Mouse (Mus musculus) kidney, adult 18-20 months (tissue): ENCODE data around the gene Ncoa5.

ENCODE experiments used
- DNase-seq: peaks from one replicate; pipeline ENCODE4 v3.0.0; 2021

The Ncoa5 gene

DNA sequence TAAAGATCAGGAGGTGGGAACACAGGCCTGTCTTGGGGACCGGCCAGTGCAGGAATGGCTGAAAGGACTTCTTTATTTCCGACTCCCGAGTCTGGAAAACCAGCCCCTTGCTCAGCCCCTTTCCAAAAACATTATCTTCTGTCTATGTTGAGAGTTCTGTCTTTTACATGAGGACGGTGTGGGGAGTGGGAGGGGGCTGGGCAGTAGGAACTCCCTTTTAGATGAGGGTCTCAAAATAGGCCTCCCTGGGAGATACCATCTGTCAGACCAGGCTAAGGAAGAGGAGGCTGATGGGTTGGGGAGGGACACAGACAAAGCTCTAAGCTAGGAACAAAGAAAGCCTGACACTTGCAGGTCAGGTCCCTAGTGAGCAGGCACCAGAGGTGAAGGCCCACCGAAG lies 14.4 kb upstream of the Ncoa5 start:
- no peak for DNase-seq

DNA sequence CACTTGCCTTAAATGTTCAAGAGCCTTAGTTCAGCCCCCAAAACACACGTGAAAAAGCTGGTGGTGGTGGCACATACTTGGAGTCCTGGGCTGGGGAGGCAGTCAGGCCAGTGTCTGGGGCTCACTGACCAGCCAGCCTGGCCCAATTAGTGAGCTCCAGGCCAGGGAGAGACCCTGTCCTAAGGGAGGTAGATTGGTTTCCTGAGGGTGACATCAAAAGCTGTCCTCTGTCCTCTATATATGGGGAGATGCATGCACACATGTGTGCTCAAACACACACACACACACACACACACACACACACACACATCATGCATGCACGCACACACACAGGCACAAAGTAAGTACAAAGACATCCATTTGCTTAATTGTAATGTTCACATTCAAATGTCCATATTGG lies 9.1 kb upstream of the Ncoa5 start:
- no peak for DNase-seq

DNA sequence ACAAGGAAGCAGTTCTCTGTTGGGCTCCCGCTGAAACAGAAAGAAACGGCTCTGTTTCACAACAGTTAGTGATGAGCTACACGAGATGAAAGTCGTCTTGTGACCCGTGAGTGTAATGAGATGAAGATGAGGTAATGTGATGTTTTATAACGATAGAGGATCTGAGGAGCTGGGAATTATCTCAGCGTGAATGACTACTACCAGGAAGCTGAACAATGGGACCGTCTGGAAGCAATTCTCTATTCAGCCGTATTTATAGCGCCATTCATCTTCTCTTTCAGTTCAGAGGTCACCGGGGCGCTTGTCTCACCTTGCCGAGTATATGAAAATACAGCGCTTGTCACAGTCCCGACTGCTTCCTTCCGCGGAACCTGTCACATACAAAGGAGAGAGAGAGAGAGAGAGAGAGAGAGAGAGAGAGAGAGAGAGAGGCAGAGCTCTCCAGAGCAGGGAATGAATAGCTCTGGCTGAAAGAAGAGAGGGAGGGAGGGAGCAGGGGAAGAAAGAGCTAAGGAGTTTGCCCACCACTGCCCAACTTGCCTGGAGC lies 8.5 kb upstream of the Ncoa5 start:
- DNase-seq = no peak

DNA sequence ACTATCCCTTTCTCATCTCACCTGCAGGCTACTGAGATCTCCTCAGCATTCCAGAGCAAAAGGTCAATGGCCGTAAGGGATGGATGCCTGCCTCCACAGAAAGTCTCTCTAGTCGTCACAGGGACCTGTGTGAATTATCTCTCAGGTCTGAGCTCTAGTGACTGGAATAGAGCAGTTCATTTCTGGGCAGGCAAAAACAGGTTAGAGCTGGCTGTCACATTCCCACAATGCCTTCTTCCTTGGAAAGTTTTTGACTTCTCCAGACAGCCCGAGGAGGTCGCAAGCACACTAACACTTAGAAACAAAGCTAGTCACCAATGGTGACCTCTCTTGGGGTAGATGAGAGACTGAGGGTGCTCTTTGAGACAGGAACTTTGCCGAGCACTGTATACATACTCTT lies 7.5 kb upstream of the Ncoa5 start:
- no peak for DNase-seq

DNA sequence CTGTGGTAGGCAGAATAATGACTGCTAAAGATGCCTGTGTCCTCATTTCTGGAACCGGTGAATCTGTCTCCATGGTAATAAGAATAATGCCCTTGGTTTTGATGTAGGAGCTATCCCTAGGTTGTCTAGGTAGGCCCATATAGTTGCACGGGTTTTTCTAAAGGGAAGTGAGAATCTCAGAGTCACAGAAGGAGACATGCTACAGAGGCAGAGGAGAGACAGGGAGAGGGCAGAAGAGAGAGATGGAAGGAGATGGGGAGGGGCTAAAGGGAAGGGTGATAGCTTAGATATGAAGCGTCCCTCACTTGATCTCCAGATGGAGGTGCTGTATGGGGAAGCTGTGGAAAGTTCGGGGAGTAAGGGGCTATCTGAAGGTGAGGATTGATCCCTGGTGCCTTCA lies 2.7 kb upstream of the Ncoa5 start:
- no peak for DNase-seq

DNA sequence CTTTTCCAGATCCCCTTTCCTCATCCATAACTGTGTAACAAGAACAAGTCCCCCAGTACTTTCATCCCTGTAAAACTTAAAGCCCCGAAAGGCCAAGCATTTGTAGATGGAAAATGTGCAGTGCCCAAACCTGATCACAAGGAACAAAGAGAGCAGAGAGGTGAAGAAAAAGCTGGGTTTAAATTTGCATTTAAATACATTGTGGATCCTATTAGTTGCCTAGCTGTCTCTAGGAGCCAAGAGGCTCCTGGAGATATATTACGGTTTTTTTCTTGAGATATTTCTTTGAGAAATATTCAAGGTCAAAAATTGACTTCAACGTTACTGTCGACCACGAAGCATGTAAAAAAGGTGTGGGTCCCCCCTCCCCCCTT lies 378 bp upstream of the Ncoa5 start:
- no peak for DNase-seq

DNA sequence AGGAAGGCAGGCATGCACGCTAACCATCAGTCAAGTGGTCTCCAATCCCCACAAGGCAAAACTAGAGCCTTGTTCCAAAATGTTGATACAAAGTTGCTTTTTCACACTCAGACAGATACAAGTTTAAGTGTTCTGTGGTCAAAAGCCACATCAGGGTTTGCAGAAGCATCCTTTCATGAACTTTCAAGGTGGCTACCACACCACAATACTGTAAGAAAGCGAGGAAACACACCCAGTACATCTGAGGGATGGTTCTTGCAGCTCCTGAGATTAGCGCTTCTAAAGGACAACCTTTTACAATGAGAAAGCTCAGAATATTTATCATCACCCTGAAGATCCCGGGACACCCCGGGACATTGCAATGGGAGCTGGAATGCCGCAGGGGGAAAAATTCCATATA lies 1.4 kb downstream of the Ncoa5 start:
- no peak for DNase-seq

DNA sequence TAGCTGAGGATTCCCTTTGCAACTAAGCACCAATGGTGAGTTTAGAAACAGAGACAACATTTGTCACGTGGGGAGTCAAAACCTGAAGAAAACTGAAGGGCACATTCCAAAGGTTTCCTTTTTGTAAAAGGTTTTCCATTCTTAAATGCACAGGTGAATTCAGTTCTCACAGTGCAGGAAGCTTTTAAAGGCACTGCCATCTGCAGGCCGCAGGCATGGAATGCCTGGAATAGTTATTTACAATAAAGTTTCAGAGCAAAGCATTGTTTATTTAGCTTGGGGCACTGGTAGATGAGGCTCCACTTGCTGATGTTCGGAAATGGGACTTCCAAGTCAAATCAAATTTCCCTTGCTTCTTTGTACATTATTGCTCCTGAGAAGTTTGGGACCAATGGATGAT lies 2.1 kb downstream of the Ncoa5 start:
- peak; percentile 13 for DNase-seq

DNA sequence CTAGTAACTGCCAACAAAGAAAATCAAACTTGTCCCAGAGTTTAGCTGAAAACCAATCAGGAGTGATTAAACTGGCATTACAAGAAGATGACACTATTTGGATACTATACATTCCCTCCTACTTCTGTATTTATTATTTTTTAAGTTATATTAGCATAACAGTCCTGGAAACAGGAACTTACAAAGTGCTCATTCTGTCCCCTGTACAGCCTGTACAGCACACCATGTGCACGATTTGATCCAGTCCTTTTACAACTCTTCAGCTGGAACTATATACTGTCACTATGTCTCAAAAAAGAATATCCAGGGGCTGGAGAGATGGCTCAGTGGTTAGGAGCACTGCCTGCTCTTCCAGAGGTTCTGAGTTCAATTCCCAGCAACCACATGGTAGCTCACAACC lies 7.5 kb downstream of the Ncoa5 start:
- no peak for DNase-seq

DNA sequence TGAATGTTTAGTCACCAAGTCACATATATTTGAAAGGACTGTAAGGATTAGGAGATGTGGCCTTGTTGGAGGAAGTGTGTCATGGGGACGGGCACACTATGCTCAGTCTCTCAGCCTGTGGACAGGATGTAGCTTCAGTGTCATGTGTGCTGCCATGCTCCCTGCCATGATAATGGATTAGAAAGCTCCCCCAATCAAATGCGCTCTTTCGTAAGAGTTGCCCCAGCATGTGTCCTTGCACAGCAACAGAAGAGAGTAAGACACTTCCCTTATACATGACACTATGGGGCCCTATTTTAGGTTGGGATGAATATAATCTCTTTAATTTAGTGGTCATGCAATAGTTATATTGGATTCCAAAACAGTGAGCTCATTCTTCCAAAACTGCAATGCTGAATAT lies 14.2 kb downstream of the Ncoa5 start:
- no peak for DNase-seq

DNA sequence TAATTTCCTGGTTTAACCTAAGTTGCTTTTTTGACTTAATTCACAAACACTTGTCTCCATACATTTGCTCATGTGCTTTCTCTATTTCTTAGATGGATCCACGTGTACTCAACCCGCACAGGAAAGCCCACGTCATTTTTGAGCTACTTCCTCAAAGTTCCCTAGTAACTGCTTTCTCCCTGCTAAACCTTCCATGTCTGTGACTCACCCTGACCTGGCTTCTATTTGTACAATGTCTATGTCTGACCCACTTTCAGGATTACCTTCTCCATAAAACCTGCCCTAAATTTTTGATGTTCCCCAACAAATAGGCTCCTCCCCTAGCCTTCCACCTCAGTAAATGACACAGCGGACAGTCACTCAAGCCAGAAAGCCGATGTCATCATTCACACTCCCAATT lies 19.7 kb downstream of the Ncoa5 start:
- no peak for DNase-seq

DNA sequence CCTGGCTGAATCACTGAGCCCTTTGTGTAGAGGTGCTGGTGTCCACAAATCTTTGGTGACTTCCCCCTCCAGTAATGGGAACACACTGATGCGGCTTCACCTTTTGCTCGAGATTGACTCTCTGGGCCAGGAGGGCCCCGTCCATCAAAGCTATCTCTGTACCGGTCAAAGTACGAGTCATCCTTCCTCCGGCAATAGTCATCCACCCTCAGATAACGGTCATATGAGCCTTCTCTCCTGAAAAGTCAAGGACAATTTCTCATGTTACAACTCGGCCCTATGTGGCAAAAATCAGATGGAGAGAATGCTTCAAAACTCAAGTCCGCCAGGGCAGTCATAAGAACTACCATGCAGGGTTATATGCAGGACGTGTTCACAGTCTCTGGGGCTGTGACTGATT lies 24.3 kb downstream of the Ncoa5 start:
- DNase-seq = no peak

DNA sequence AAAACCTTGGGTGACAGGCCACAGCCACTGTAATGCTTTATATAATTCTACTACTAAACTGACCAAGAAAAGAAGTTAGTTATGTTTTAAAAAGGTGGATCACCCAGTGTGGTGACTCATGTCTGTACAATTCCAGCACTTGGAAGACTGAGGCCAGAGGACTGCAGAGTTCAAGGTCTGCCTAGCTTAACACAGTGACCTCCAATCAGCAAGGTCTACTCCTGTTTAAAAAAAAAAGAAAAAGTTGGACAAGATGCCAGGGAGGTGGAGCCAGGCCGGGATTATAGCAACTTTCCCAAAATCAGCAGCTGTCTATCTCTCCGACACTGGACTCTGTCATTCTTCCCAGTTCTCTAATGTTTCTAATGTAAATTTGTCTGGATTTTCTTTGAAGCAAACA lies 25.1 kb downstream of the Ncoa5 start:
- DNase-seq = no peak

DNA sequence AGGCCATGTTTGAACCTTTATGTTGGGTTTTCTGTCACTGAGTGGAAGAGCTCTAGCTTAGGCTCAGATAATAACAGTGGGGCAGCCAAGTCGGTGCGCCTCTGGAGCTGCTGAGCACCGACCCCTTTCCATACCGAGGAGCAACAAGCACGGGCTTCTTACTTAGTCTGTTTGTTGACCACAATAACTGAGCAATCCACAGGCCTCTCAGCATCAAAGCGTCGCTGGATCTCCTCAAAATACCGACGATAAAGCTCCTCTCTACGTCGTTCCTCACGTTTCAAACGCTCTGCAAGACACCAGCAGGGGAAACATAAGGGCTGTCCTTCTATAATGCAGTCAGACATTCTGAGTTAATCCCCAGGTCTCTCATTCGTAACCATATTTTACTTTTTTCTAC lies 25.5 kb downstream of the Ncoa5 start:
- no peak for DNase-seq

DNA sequence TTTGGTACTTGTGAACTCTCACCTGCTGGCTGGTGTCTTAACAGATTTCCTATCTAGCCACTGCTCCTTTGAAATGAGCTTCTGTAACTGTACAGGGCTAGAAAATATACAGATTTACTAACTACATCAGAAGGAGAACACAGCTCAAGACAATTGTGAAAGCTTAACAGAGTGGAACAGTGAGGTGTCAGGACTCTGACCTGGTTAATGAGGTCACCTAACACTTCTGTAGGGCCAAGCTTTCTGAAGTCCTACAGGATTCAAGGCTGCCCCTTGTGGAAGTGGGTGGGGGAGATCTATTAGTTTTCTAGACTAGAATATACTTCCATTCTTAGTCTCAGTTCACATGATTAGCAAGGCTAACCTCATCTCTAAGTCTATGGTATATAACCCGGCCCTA lies 26.7 kb downstream of the Ncoa5 start:
- no peak for DNase-seq

DNA sequence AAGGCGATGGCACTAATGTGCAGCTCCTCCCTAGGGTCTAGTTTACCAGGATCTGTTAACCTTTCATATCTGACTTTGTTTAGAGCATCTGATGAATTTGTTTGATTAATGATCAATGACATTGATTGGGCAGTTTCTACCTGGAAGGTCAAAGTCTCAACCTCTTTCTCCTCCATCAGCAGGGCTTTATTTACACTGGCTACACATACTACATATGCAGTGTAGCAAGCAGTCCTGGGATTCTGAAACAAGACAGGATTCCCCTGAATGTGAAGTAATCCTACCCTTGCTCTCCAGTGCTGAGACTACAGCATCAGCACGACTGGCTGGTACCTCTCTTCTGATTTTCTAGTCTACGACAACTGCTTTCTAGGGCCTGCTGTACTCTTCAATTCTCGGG lies 27.9 kb downstream of the Ncoa5 start:
- DNase-seq = no peak

DNA sequence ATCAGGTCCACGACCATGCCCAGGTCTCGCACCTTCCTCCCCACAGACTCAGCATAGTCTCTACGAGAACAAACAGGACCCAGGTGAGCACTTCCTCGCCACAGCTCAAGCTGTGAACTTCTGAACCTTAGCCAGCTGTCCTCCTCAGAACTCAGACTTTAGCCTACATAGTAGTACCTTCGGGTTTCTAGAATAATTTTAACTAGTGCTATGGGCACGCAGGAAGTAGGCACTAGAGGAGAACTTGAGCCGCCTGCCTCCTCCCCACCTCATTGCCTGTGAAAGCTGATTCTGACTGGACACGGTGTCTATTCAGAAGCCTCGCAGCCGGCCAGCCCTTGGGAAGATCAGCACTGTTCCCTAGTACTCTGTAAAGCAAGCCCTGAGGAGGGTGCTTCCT lies 30.4 kb downstream of the Ncoa5 start:
- no peak for DNase-seq

DNA sequence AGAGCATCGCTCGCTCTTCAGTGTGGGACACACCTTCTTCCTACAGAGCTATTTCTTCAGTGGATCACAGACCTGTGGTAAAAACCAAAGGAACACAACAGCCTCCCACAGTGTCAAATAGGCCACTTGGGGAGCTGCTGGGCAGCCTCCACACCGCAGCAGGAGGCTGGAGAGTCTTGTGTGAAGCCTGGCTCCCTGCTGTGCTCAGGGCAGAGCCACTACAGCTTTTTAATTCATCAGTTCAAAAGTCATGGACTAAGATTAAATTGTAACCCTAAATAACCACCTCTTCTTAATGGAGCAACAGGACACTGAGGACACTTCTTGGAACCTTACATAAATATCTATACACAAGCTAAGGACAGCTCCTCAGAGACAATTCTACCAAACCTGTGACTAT lies 31.6 kb downstream of the Ncoa5 start:
- peak; percentile 34 for DNase-seq

DNA sequence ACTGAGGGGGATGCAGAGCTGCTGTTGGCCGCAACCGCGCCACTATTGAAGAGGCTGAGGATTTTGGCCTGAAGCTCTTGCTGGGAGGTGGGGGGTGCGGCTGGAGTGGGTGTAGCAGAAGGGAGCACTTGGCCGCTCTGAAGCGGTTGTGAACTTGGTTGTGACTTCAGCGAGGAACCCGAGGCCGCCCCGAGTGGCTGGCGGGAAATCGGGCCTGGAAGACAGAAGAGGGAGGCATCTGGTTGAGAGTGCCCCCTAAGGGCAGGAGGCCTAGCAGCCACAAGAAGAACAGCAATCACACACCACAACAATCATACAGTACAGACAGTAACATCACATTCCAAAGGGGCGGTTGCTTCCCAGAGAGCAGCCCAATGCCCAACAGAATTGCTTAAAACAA lies 32.7 kb downstream of the Ncoa5 start:
- DNase-seq = no peak

DNA sequence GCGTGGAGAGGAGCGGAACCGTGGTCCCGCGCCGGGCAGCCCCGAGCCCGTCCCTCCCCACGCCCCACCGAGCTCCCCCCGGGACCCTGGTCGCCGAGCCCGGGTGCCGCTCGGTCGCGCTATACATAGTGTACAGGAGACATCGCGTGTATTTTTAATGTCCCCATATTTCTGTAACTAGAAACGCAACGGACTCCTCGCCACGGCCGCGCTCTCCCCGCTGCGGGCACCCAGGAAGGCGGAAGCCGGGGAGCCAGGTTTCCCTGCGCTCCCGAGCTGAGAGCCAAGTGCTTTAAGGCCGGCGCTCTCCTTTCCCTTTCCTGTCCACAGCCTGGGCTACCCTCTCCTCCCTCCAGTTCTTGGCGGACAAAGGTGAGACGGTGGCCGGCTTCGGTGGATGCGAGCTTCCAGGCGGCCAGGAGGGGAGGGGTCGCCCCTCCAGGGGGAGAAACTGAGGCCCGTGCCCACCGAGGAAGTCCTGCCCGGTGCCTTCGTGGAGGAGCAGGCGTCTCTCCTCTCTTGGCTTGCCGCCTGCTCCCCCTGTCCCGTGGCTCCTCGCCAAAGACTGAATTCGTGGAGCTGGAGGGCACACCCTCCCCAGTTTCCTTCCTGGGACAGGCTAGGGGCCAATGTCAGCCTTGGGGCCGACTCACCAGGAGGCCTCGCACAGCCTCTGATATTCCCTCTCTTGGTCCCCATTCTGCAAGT lies 36.8 kb downstream of the Ncoa5 start:
- peak; percentile 72 for DNase-seq

DNA sequence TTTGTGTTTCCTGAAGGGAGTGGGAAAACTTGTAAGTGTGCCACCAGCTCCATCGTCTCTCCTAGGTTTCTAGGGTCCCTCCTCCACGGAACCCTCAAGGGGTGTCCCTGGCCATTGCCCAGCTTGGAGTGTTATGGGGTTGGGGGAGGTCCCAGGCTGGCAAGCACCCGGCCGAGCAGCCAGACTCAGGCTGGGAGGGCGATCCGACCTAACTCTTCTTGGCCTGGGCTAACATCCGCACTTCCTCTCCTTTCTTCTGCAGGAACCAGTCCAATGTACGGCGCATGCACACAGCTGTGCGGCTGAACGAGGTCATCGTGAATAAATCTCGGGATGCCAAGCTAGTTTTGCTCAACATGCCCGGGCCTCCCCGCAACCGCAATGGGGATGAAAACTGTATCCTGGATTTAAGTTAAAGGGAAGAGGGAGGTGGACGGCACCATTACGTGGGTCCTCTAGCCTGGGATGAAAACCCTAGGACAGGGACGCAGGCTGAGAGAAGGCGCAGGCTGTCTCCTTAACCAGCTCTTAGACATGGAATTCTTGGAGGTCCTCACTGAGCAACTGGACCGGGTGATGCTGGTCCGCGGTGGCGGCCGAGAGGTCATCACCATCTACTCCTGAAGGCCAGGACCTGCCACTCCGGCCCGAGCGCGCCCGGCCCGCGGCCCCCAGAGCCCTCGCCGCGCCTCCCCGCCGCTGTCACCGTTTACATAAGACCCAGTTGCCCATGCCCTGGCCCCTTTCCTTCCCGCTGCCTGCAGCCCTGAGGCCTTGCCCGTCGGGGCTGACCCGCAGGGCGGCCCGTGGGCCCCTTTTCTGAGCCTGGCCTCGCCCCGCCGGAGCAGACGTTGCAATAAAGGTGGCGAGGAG lies 37.6 kb downstream of the Ncoa5 start:
- no peak for DNase-seq

DNA sequence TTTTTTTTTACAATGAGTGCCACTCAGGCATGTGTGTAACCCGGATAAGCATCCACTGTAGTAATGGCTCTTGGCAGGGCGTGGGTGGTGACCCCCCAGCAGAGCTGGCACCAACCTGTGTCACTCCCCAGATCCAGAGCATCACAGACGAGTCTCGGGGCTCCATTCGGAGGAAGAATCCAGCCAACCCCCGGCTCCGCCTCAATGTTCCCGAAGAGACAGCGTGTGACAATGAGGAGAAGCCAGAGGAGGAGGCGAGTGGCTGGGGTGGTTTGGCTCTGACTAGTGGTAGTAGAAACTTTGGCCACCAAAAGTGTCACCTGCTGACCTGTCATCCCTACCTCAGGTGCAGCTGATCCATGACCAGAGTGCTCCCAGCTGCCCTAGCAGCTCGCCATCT lies 38.7 kb downstream of the Ncoa5 start:
- DNase-seq = no peak

DNA sequence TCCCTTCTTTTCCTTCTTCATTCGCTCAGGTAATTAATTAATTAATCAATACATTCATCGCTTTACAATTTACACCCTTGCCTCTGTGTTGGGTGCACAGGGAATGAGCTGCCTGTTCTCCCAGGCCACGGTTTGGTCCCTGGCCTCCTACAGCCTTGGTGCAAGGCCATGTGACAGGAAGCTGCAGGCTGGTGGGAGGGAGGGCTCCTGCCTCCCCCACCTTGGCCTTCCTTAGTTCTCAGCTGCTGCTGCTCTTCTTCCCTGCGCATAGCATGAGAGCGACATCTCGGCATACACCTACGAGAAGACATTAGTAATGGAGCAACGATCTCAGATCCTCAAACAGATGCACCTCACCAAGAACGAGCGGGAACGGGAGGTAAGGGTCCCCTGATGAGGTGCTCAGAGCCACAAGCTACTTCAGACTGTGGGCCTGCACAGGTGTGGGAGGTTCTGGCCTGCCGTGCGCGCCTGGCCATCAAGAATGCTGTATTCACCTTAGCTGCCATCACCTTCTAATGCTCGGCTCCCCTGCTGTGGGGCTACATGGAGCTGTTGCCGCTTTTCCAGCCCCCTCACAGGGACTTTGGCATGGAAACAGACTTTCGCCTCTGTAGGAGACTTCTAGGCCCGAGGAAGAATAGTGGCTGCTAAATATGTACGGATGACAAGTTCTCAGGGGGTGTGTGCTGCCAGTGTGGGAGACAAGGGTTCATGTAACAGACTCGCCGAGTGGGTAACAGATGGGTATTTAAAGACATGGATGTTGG lies 39.8 kb downstream of the Ncoa5 start:
- DNase-seq = no peak

DNA sequence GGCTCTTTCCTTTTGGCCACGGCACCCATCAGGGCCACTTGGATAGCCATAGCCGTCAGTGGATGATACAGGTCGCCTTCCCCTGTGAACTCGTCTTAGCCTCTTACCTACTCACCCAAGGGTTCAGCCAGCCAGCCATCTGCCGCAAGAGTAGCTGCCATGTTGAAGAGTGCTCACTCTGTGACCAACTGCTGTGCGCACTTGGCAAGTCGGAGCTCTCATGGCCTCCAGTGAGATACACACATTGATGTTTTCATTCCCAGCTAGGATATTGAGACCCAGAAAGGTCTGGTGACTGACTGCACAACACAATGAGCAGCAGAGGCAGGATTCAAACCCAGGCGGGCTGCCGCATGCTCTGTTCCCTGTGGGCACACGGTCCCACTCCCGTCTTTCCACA lies 40.5 kb downstream of the Ncoa5 start:
- no peak for DNase-seq
